Mouse (Mus musculus): ENCODE measurements around the gene Pdhx.

DNA sequence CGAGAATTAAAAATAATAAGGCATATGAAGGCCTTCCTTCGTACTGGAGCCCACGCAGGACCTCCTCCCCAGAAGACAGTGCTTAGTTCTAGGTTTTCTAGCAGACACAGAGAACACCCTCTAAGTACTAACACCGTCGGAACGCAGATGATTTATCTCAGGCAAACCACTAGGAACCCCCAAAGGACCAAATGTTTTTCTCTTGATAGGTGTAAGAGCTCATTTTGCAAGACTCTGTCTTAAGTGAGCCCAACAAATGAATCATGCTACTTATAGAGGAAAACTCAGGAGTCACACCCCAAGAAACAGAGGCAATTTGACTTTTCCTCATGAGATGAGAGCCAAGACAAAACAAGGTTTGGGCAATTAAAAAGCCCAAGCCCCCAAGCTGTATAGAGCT, 80.9 kb downstream of the Pdhx start:
- no peak for TF ChIP-seq CTCF (IDR thresholded peaks at IDR 0.05; ENCODE audit: low read depth, low read length)
- TF ChIP-seq POLR2A (IDR thresholded peaks at IDR 0.05; ENCODE audit: extremely low read depth, insufficient read depth, low read length): no peak
